Mouse (Mus musculus): ENCODE data around the gene Spint3. TPM values are rescaled to one million over a fixed set of nuclear protein-coding genes. Genes with fewer than 3 reads are reported as not detected.
A peak's percentile ranks its signal among the peaks of the same experiment; 100 is the strongest.
"Not testable (repeated sequence)": the region's sequence is repeated elsewhere in the genome, so short reads cannot be mapped to it uniquely, and the experiment has no call there.

The Spint3 gene
- not detected in 2 replicates for total RNA-seq (2017)

GRCm38 (mm10) chr2:164573359-164573758 is at the start of gene Spint3:
Gene Spint3 (minus strand): TSS chr2:164573459.
- not testable (repeated sequence) for ATAC-seq (replicated peaks in 1 of 2; ENCODE audit: insufficient read depth in 1 of 2, low FRiP score in 2 of 2, low TSS enrichment in 1 of 2, low read depth in 1 of 2, poor library complexity in 2 of 2, severe bottlenecking in 2 of 2)

GRCm38 (mm10) chr2:164621775-164622174 is 48.5 kb upstream of the Spint3 start:
- no peak for ATAC-seq (replicated peaks in 1 of 2; ENCODE audit: insufficient read depth in 1 of 2, low FRiP score in 2 of 2, low TSS enrichment in 1 of 2, low read depth in 1 of 2, poor library complexity in 2 of 2, severe bottlenecking in 2 of 2)

- no peak for ATAC-seq (replicated peaks in 1 of 2; ENCODE audit: insufficient read depth in 1 of 2, low FRiP score in 2 of 2, low TSS enrichment in 1 of 2, low read depth in 1 of 2, poor library complexity in 2 of 2, severe bottlenecking in 2 of 2)
Measured at GRCm38 (mm10) chr2:164619050-164619449, 45.8 kb upstream of the Spint3 start.

- no peak for ATAC-seq (replicated peaks in 1 of 2; ENCODE audit: insufficient read depth in 1 of 2, low FRiP score in 2 of 2, low TSS enrichment in 1 of 2, low read depth in 1 of 2, poor library complexity in 2 of 2, severe bottlenecking in 2 of 2)
Measured at GRCm38 (mm10) chr2:164615386-164615785, 42.1 kb upstream of the Spint3 start.

GRCm38 (mm10) chr2:164613471-164613870 is 40.2 kb upstream of the Spint3 start, which contains the start of the genes Wfdc6b and Wfdc8:
Gene Wfdc6b (plus strand): TSS chr2:164613522.
Gene Wfdc8 (minus strand): TSS chr2:164613626.
- ATAC-seq (replicated peaks in 1 of 2; ENCODE audit: insufficient read depth in 1 of 2, low FRiP score in 2 of 2, low TSS enrichment in 1 of 2, low read depth in 1 of 2, poor library complexity in 2 of 2, severe bottlenecking in 2 of 2) = not testable (repeated sequence)

GRCm38 (mm10) chr2:164608781-164609180 is 35.5 kb upstream of the Spint3 start:
- no peak for ATAC-seq (replicated peaks in 1 of 2; ENCODE audit: insufficient read depth in 1 of 2, low FRiP score in 2 of 2, low TSS enrichment in 1 of 2, low read depth in 1 of 2, poor library complexity in 2 of 2, severe bottlenecking in 2 of 2)

- ATAC-seq (replicated peaks in 1 of 2; ENCODE audit: insufficient read depth in 1 of 2, low FRiP score in 2 of 2, low TSS enrichment in 1 of 2, low read depth in 1 of 2, poor library complexity in 2 of 2, severe bottlenecking in 2 of 2) = no peak
Measured at GRCm38 (mm10) chr2:164604411-164604810, 31.2 kb upstream of the Spint3 start.

- no peak for ATAC-seq (replicated peaks in 1 of 2; ENCODE audit: insufficient read depth in 1 of 2, low FRiP score in 2 of 2, low TSS enrichment in 1 of 2, low read depth in 1 of 2, poor library complexity in 2 of 2, severe bottlenecking in 2 of 2)
Measured at GRCm38 (mm10) chr2:164603482-164603881, 30.2 kb upstream of the Spint3 start.

- ATAC-seq (replicated peaks in 1 of 2; ENCODE audit: insufficient read depth in 1 of 2, low FRiP score in 2 of 2, low TSS enrichment in 1 of 2, low read depth in 1 of 2, poor library complexity in 2 of 2, severe bottlenecking in 2 of 2) = no peak
Measured at GRCm38 (mm10) chr2:164600179-164600578, 26.9 kb upstream of the Spint3 start.

- ATAC-seq (replicated peaks in 1 of 2; ENCODE audit: insufficient read depth in 1 of 2, low FRiP score in 2 of 2, low TSS enrichment in 1 of 2, low read depth in 1 of 2, poor library complexity in 2 of 2, severe bottlenecking in 2 of 2) = no peak
Measured at GRCm38 (mm10) chr2:164593494-164593893, 20.2 kb upstream of the Spint3 start, which contains the start of gene Eppin. Gene Eppin (minus strand): TSS chr2:164593594.

GRCm38 (mm10) chr2:164592014-164592413 is 18.8 kb upstream of the Spint3 start:
- peak; percentile 53 to 56; a peak in 2 of 4 replicates for ATAC-seq (replicated peaks in 1 of 2; ENCODE audit: insufficient read depth in 1 of 2, low FRiP score in 2 of 2, low TSS enrichment in 1 of 2, low read depth in 1 of 2, poor library complexity in 2 of 2, severe bottlenecking in 2 of 2)

- ATAC-seq (replicated peaks in 1 of 2; ENCODE audit: insufficient read depth in 1 of 2, low FRiP score in 2 of 2, low TSS enrichment in 1 of 2, low read depth in 1 of 2, poor library complexity in 2 of 2, severe bottlenecking in 2 of 2) = not testable (repeated sequence)
Measured at GRCm38 (mm10) chr2:164585025-164585725, 11.9 kb upstream of the Spint3 start, which contains the start of gene Wfdc6a. Gene Wfdc6a (minus strand): TSS chr2:164585447.

GRCm38 (mm10) chr2:164567460-164567859 is 5.8 kb downstream of the Spint3 start:
- no peak for ATAC-seq (replicated peaks in 1 of 2; ENCODE audit: insufficient read depth in 1 of 2, low FRiP score in 2 of 2, low TSS enrichment in 1 of 2, low read depth in 1 of 2, poor library complexity in 2 of 2, severe bottlenecking in 2 of 2)

GRCm38 (mm10) chr2:164566997-164567396 is 6.3 kb downstream of the Spint3 start:
- no peak for ATAC-seq (replicated peaks in 1 of 2; ENCODE audit: insufficient read depth in 1 of 2, low FRiP score in 2 of 2, low TSS enrichment in 1 of 2, low read depth in 1 of 2, poor library complexity in 2 of 2, severe bottlenecking in 2 of 2)

- no peak for ATAC-seq (replicated peaks in 1 of 2; ENCODE audit: insufficient read depth in 1 of 2, low FRiP score in 2 of 2, low TSS enrichment in 1 of 2, low read depth in 1 of 2, poor library complexity in 2 of 2, severe bottlenecking in 2 of 2)
Measured at GRCm38 (mm10) chr2:164564346-164564745, 8.9 kb downstream of the Spint3 start.

GRCm38 (mm10) chr2:164563339-164564038 is 9.8 kb downstream of the Spint3 start:
- peak; percentile 43 to 60 for ATAC-seq (replicated peaks in 1 of 2; ENCODE audit: insufficient read depth in 1 of 2, low FRiP score in 2 of 2, low TSS enrichment in 1 of 2, low read depth in 1 of 2, poor library complexity in 2 of 2, severe bottlenecking in 2 of 2)

- ATAC-seq (replicated peaks in 1 of 2; ENCODE audit: insufficient read depth in 1 of 2, low FRiP score in 2 of 2, low TSS enrichment in 1 of 2, low read depth in 1 of 2, poor library complexity in 2 of 2, severe bottlenecking in 2 of 2) = no peak
Measured at GRCm38 (mm10) chr2:164562391-164563188, 10.7 kb downstream of the Spint3 start, which contains the start of gene Wfdc2. Gene Wfdc2 (plus strand): TSS chr2:164562413.
